Mouse (Mus musculus) kidney, adult 9 months (tissue): ENCODE results near the gene Xpo6.

ENCODE experiments used
- DNase-seq: peaks from one replicate; pipeline ENCODE4 v3.0.0; 2022

The Xpo6 gene

DNA sequence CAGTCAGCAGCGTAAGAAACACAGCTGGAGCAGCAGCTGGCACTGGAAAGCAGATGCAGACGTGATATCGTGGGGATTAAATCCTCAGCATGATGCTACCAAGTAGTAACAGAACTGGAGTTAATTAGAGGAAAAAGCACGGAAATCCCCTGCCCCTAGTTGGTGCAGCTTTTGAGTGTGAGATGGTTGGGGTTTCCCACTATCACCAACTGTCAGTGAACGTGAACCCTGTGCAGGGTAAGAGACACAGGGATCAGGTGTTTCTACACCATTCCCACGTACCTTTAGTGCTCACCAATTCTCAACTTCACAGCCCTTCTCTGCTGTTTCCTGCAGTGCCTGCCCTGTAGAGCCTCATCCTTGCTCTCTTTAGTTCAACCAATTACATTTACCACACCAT is 80.5 kb downstream of the Xpo6 start:
- DNase-seq = no peak

DNA sequence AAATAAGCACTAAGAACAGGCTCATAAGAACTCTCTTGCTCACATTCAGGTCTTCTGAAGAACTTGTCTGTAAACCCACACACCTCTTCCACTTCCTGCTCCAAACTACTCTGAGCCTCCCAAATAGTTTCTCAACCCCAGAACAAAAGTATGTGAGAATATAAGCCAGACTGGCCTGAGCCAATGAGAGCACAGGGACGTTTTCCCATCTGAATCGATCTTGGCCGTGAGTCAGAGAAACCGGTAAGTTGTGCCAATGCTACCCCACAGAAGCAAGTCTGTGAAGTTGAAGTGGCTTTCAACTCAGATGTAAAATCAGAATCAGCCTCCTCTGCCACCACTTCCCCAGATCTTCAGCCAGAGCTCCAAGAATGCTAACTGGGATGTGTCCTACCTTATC is 87.0 kb downstream of the Xpo6 start:
- DNase-seq = no peak

DNA sequence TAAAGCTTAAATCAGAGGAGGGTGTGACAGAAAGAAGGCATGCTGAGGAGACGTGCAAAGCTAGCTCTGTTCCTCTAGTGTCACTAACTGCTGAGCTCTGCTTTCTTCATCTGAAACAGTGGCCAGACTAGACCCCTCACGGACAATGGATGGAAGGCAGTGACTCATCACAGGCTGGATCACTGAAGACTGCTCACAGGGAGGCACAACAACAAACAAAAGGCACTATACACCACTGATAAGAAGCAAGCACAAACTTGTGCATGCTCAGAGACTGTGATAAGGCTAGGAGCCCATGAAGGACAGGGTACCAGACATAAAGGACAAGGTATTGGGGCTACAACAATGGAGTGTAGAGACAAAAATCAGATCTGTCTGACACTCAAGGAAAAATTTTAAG is 89.1 kb downstream of the Xpo6 start:
- no peak for DNase-seq

DNA sequence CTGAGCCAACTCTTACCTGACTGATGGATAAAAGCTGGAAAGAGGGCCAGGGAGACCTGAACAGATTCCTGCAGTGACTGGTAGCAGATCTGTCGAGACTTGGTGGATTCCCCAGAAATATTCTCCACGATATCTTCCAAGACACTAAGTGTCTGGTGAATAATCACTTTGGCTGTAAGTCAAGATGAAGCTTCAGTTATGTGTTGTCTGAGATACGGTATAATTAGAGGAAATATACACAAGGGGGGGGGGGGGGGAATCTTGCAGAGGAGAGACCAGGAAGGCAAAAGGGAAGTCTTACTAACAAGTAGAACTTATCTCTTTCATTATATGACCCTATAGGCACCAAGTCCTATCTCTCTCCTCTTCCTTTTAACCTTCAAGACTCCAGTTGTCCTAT is 90.4 kb downstream of the Xpo6 start:
- no peak for DNase-seq

GRCm38 (mm10) chr7:126100440-126100839 is 99.9 kb downstream of the Xpo6 start:
- DNase-seq = no peak

GRCm38 (mm10) chr7:126099835-126100234 is 100.5 kb downstream of the Xpo6 start:
- DNase-seq = no peak

GRCm38 (mm10) chr7:126099163-126099775 is 101.0 kb downstream of the Xpo6 start:
- no peak for DNase-seq

- DNase-seq = peak; percentile 17
These were observed 102.9 kb downstream of the Xpo6 start for GRCm38 (mm10) chr7:126097219-126097915.

DNA sequence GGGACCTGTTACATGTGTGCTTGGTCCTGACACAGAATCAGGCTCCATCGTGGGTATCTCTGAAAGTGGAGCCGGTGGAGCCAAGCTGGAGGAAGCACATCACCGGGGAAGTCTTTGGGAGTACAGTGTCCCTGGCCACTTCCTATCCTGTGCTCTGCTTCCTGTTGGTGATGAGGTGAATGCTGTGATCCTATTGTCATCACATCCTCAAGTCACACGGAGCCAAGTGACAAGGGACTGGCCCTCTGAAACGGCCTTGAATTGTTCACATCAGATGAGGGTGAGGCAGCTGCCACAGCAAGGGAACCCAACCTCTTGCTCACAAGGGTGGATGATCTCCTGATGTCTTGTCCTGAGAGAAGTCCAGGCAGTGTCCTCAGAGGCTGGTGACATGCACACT is 103.7 kb downstream of the Xpo6 start:
- DNase-seq = peak; percentile 49

- no peak for DNase-seq
These were observed 105.6 kb downstream of the Xpo6 start for GRCm38 (mm10) chr7:126094738-126095137.

GRCm38 (mm10) chr7:126093162-126093561 is 107.1 kb downstream of the Xpo6 start:
- DNase-seq = no peak

- DNase-seq = peak; percentile 54
These were observed 110.5 kb downstream of the Xpo6 start for GRCm38 (mm10) chr7:126089782-126090181.

GRCm38 (mm10) chr7:126088155-126088554 is 112.1 kb downstream of the Xpo6 start:
- DNase-seq = peak; percentile 17

- DNase-seq = no peak
These were observed 112.7 kb downstream of the Xpo6 start for GRCm38 (mm10) chr7:126087602-126088001.

DNA sequence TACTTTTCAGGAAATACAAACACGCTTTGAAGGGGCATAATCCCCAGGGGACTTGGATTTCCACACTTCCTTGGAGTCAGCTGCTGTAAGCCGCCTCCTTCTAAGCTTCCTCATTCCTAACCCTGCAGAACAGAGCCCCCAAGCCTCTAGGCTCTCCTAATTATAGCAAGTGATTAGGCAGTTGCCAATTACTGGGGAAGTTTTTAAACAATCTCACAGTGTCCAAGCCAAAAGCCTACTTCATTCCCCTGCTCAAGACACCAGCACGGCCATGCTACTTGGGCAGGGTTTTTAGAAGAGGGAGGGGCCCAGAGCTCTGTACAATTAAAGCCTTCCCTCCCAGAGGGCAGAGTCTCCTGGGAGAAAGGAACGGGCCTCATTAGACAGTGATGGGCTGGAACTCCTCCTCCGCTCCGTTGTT is 114.0 kb downstream of the Xpo6 start:
- DNase-seq = peak; percentile 18

GRCm38 (mm10) chr7:126085154-126085553 is 115.1 kb downstream of the Xpo6 start:
- DNase-seq = no peak

DNA sequence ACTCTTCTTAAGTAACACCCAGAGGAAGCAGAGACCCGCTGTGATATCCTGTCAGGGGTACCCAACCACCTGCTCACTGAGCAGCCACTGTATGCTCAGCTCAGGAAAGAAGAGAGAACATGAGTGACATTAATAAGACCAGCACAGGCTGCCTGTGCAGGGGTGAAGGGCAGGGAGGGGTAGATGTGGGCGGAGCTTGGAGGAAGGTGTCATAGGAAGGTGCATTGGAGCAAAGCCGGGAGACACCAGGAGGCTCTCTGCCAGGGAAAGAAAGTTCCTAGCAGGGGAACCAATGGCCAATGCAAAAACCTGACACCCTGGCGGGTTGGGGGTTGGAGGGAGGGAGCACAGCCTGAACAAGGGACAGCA is 116.3 kb downstream of the Xpo6 start:
- DNase-seq = peak; percentile 15

DNA sequence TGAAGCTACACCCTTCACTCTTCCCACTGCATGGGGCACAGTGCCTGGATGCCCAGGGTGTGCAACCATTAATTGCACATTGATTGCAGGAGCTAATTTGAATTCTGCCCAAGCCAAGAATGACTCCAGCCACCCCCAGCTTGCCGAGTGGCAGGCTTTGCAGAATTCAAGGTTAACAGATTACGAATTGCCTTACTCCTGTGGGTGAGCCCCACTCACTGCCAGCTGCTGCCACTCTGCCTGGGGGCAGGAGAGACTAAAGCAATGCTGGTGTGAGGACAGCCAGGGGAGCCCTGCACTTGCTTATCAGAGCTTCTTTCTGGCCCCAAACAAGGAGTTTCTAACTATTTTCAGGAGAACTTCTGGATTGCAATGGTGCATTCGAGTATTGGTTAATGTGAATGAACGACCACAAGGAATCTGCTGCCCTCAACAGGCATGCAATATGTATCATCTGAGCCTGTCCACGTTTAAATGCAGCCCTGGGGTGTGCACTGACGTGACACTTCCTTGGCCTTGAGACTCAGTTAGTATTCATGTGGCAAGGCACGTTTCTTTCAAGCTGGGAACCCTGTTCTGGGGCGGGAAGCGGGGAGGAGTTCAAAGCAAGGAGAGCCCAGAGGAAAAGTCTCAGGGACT is 116.8 kb downstream of the Xpo6 start:
- peak; percentile 17 for DNase-seq

- DNase-seq = no peak
These were observed 118.0 kb downstream of the Xpo6 start, which contains the start of gene Gsg1l for GRCm38 (mm10) chr7:126082286-126082741. Gene Gsg1l, minus strand, starts transcription at chr7:126082411.

GRCm38 (mm10) chr7:126081727-126082285 is 118.5 kb downstream of the Xpo6 start:
- DNase-seq = no peak

DNA sequence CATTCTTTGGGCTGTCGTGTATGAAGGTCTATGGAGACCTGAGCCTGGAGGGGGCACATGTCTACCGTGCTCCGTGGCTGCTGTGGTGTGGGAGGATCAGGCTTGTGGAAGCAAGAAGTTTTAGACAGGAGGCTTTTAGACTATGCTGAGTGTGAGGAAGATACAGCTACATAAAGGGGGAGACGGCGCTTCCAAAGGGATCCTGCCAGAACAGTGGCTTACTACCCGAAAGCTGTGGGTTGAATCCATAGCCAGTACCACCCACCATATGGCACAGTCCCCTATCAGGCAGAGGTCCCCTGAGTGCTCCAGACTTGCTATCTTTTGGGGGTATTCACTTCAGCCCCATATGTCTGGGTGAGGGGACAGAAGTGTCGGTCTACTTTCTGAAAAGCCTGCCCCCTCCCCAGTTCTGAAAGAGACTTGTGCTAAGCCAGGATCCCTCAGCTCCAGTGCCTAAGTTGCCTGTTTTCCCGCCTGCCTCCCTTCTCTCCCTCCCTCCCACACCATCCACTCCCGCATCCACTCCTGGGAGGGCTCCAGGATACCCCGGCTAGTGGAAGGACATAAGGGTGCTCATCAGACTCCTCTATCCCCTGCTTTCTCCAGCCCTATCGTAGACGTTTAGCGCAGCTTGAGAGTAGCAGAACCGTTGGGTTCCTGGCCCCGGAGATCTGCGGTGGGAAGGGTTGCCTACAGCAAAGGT is 119.2 kb downstream of the Xpo6 start:
- DNase-seq = no peak

GRCm38 (mm10) chr7:126076935-126077334 is 123.4 kb downstream of the Xpo6 start:
- DNase-seq = no peak

GRCm38 (mm10) chr7:126075058-126075457 is 125.2 kb downstream of the Xpo6 start:
- no peak for DNase-seq
